Mouse (Mus musculus) kidney, adult 8-10 months (tissue): ENCODE measurements around the gene Setd4.
A peak's percentile ranks its signal among the peaks of the same experiment; 100 is the strongest.

Experiments used
- DNase-seq, 2 experiments: peaks; one replicate each; pipeline ENCODE4 v3.0.0; 2022

Gene Setd4

GRCm38 (mm10) chr16:93591450-93592430, 12.1 kb downstream of the Setd4 start:
- DNase-seq = no peak

- DNase-seq = no peak
Measured at GRCm38 (mm10) chr16:93590915-93591314, 12.9 kb downstream of the Setd4 start.

GRCm38 (mm10) chr16:93588281-93588680, 15.6 kb downstream of the Setd4 start:
- no peak for DNase-seq

- no peak for DNase-seq
Measured at GRCm38 (mm10) chr16:93586382-93586781, 17.5 kb downstream of the Setd4 start.

GRCm38 (mm10) chr16:93585703-93586205, 18.1 kb downstream of the Setd4 start:
- no peak for DNase-seq

GRCm38 (mm10) chr16:93584976-93585702, 18.7 kb downstream of the Setd4 start:
- DNase-seq = no peak

GRCm38 (mm10) chr16:93581125-93581524, 22.7 kb downstream of the Setd4 start:
- no peak for DNase-seq

GRCm38 (mm10) chr16:93578346-93579005, 25.4 kb downstream of the Setd4 start:
- DNase-seq = peak; percentile 17 to 62

- peak; percentile 37 to 80 for DNase-seq
Measured at GRCm38 (mm10) chr16:93576412-93577082, 27.3 kb downstream of the Setd4 start.

- DNase-seq = no peak
Measured at GRCm38 (mm10) chr16:93575574-93575973, 28.3 kb downstream of the Setd4 start.

GRCm38 (mm10) chr16:93574521-93575191, 29.2 kb downstream of the Setd4 start:
- DNase-seq = no peak

GRCm38 (mm10) chr16:93573434-93573833, 30.4 kb downstream of the Setd4 start:
- no peak for DNase-seq

- no peak for DNase-seq
Measured at GRCm38 (mm10) chr16:93572383-93572782, 31.5 kb downstream of the Setd4 start.

GRCm38 (mm10) chr16:93558499-93558898, 45.4 kb downstream of the Setd4 start:
- DNase-seq = no peak

GRCm38 (mm10) chr16:93557646-93558045, 46.2 kb downstream of the Setd4 start:
- DNase-seq = no peak

GRCm38 (mm10) chr16:93552686-93553513, 51.0 kb downstream of the Setd4 start:
- no peak for DNase-seq

- no peak for DNase-seq
Measured at GRCm38 (mm10) chr16:93549287-93549686, 54.6 kb downstream of the Setd4 start.

GRCm38 (mm10) chr16:93548045-93548444, 55.8 kb downstream of the Setd4 start:
- DNase-seq = no peak

GRCm38 (mm10) chr16:93547122-93547521, 56.7 kb downstream of the Setd4 start:
- DNase-seq = no peak

GRCm38 (mm10) chr16:93546354-93546965, 57.4 kb downstream of the Setd4 start:
- DNase-seq = no peak
